Mouse (Mus musculus) lung, adult 2 months (tissue): ENCODE results near the gene Gpx1. TPM values are rescaled to one million over a fixed set of nuclear protein-coding genes. Genes with fewer than 3 reads are reported as not detected.

Experiments
- DNase-seq: peaks from one replicate; pipeline ENCODE4 v3.0.0; 2022
- H3K4me1 ChIP-seq: fragments of 200-500 bp; 2 replicates; pipeline ENCODE4 v1.6.1; 2011; ENCODE audit warnings: low read length; ENCODE audit not compliant: control insufficient read depth, insufficient read depth
- H3K4me3 ChIP-seq: fragments of 200-500 bp; replicated peaks from 2 replicates; pipeline ENCODE3; 2011; ENCODE audit warnings: low read depth, mild to moderate bottlenecking, control low read depth, low read length; ENCODE audit errors: extremely low read depth
- CTCF ChIP-seq: fragments of 200-500 bp; IDR thresholded peaks from 2 replicates; pipeline ENCODE4 v1.5.1; 2011; ENCODE audit warnings: mild to moderate bottlenecking, low read length, control low read depth; ENCODE audit not compliant: insufficient read depth
- POLR2A ChIP-seq: fragments of 200-500 bp; IDR thresholded peaks from 2 replicates; pipeline ENCODE4 v1.6.1; 2011; ENCODE audit warnings: low read depth, mild to moderate bottlenecking, control low read depth, low read length, borderline replicate concordance; ENCODE audit errors: extremely low read depth
- WGBS: fragments of 180-500 bp; shearing (Covaris S2); methylation state at CpG from one replicate; pipeline ENCODE4 v1.1.7; 2018; 5-methylcytosine and 5-hydroxymethylcytosine counted together
- polyA plus RNA-seq: library from polyadenylated mRNA; depleted of rRNA; stranded (reverse); fragments of >200 nt; gene quantifications from 2 replicates; pipeline ENCODE4 v1.2.3, GENCODE M21; 2012

Gpx1 gene
- polyA plus RNA-seq, 1 experiment, result 1,012 TPM

- 49% methylated on average over 10 of the region's 10 CpGs for WGBS
- DNase-seq, result no peak
- Histone ChIP-seq H3K4me3 (no peak overlapping the region), H3K4me1 (peaks cover 14% of the 10 kb centered on the region)
- TF ChIP-seq POLR2A (no peak), CTCF (no peak)
Observed at GRCm38 (mm10) chr9:108337848-108338550, 704 bp upstream of the Gpx1 start.

GRCm38 (mm10) chr9:108338551-108338885 is 185 bp upstream of the Gpx1 start:
- Histone ChIP-seq H3K4me3 (peak overlapping the region; percentile 1), H3K4me1 (peaks cover 14% of the 10 kb centered on the region)
- DNase-seq, result peak; percentile 32
- TF ChIP-seq POLR2A, result no peak
- TF ChIP-seq CTCF, result no peak
- WGBS, result 12% methylated on average over 6 of the region's 6 CpGs

GRCm38 (mm10) chr9:108339886-108340257 is 1.2 kb downstream of the Gpx1 start:
- peak overlapping the region; percentile 78 for H3K4me3 ChIP-seq
- 10% methylated on average over 20 of the region's 20 CpGs for WGBS
- H3K4me1 ChIP-seq, result peaks cover 14% of the 10 kb centered on the region
- DNase-seq, result peak; percentile 35
- TF ChIP-seq POLR2A (peak; percentile 39; the same call in 1 of the 2 replicates), CTCF (no peak)

GRCm38 (mm10) chr9:108340258-108341138 is 1.8 kb downstream of the Gpx1 start:
- TF ChIP-seq POLR2A (no peak), CTCF (no peak)
- peak; percentile 37 for DNase-seq
- H3K4me1 ChIP-seq, result peaks cover 14% of the 10 kb centered on the region
- WGBS, result 30% methylated on average over 10 of the region's 10 CpGs
- peak overlapping the region; percentile 78 for H3K4me3 ChIP-seq

GRCm38 (mm10) chr9:108341139-108341475 is 2.4 kb downstream of the Gpx1 start:
- Histone ChIP-seq H3K4me1 (peaks cover 14% of the 10 kb centered on the region), H3K4me3 (no peak overlapping the region)
- 66% methylated on average over 5 of the region's 5 CpGs for WGBS
- TF ChIP-seq POLR2A (no peak), CTCF (no peak)
- no peak for DNase-seq

GRCm38 (mm10) chr9:108341801-108342200 is 3.1 kb downstream of the Gpx1 start:
- Histone ChIP-seq H3K4me3 (no peak overlapping the region), H3K4me1 (peaks cover 14% of the 10 kb centered on the region)
- no peak for DNase-seq
- TF ChIP-seq POLR2A (no peak), CTCF (no peak)

- no peak for TF ChIP-seq POLR2A
- no peak for TF ChIP-seq CTCF
- H3K4me3 ChIP-seq, result no peak overlapping the region
- H3K4me1 ChIP-seq, result peaks cover 14% of the 10 kb centered on the region
- no peak for DNase-seq
- WGBS, result 13% methylated on average over 5 of the region's 5 CpGs
Observed at GRCm38 (mm10) chr9:108342301-108342831, 3.7 kb downstream of the Gpx1 start.

- WGBS, result 60% methylated on average over 3 of the region's 3 CpGs
- H3K4me1 ChIP-seq, result peaks cover 13% of the 10 kb centered on the region
- no peak for DNase-seq
- H3K4me3 ChIP-seq, result no peak overlapping the region
- no peak for TF ChIP-seq POLR2A
- TF ChIP-seq CTCF, result no peak
Observed at GRCm38 (mm10) chr9:108343331-108343730, 4.6 kb downstream of the Gpx1 start.

GRCm38 (mm10) chr9:108343835-108344234 is 5.1 kb downstream of the Gpx1 start:
- peaks cover 13% of the 10 kb centered on the region for H3K4me1 ChIP-seq
- TF ChIP-seq CTCF, result no peak
- no peak for TF ChIP-seq POLR2A
- no peak overlapping the region for H3K4me3 ChIP-seq
- WGBS, result 86% methylated on average over 1 of the region's 1 CpGs
- DNase-seq, result no peak
